Mouse (Mus musculus) intestine, embryonic 15.5 days (tissue): ENCODE data around the gene Cdk6. TPM values are rescaled to one million over a fixed set of nuclear protein-coding genes. Genes with fewer than 3 reads are reported as not detected.

Experiments used
- ATAC-seq: fragments of 200-750 bp; cut with Nextera tagmentation; 2 replicates; pipeline ENCODE4 v1.8.0; 2017; ENCODE audit warnings: moderate TSS enrichment, moderate library complexity
- H3K27ac ChIP-seq: fragments of 300-500 bp; sonication (generic); 2 replicates; pipeline ENCODE4 v1.5.1; 2015; ENCODE audit warnings: mild to moderate bottlenecking, inconsistent platforms
- H3K27me3 ChIP-seq: fragments of 300-500 bp; sonication (generic); replicated peaks from 2 replicates; pipeline ENCODE4 v1.6.1; 2015; ENCODE audit warnings: inconsistent platforms
- H3K36me3 ChIP-seq: fragments of 300-500 bp; sonication (generic); 2 replicates; pipeline ENCODE4 v1.6.1; 2015; ENCODE audit warnings: inconsistent platforms
- H3K4me1 ChIP-seq: fragments of 300-500 bp; sonication (generic); replicated peaks from 2 replicates; pipeline ENCODE4 v1.6.1; 2015; ENCODE audit warnings: inconsistent platforms
- H3K4me2 ChIP-seq: fragments of 300-500 bp; sonication (generic); replicated peaks from 2 replicates; pipeline ENCODE4 v1.6.1; 2015; ENCODE audit warnings: mild to moderate bottlenecking, inconsistent platforms
- H3K4me3 ChIP-seq: fragments of 300-500 bp; sonication (generic); replicated peaks from 2 replicates; pipeline ENCODE4 v1.5.1; 2015; ENCODE audit warnings: inconsistent platforms
- H3K9ac ChIP-seq: fragments of 300-500 bp; sonication (generic); 2 replicates; pipeline ENCODE4 v1.6.1; 2015; ENCODE audit warnings: inconsistent platforms
- H3K9me3 ChIP-seq: fragments of 300-500 bp; sonication (generic); 2 replicates; pipeline ENCODE4 v1.6.1; 2016; ENCODE audit warnings: inconsistent platforms
- WGBS: fragments of 180-500 bp; shearing (Covaris S2); methylation state at CpG from one replicate; pipeline ENCODE4 v1.1.7; 2015; 5-methylcytosine and 5-hydroxymethylcytosine counted together
- polyA plus RNA-seq: library from polyadenylated mRNA; unstranded; fragments of >200 nt; fragmentation: Nextera tagmentation; extraction: Ambion mirVana; gene quantifications from 2 replicates; pipeline ENCODE4 v1.2.1, GENCODE M21; 2015

Gene Cdk6
- polyA plus RNA-seq, 1 experiment from 2014 or later: 30.1 TPM

GRCm38 (mm10) chr5:3502610-3503350 lies 161.5 kb downstream of the Cdk6 start:
- H3K9me3 ChIP-seq: no peaks in the 10 kb centered on the region
- no peaks in the 10 kb centered on the region for H3K27me3 ChIP-seq
- H3K4me2 ChIP-seq: no peak overlapping the region
- no peak overlapping the region for H3K9ac ChIP-seq
- no peaks in the 10 kb centered on the region for H3K36me3 ChIP-seq
- ATAC-seq: peak; percentile 60; the same call in 1 of the 2 replicates
- no peak overlapping the region for H3K4me3 ChIP-seq
- peaks cover 9% of the 10 kb centered on the region for H3K4me1 ChIP-seq
- WGBS: 43% methylated on average over 11 of the region's 11 CpGs
- H3K27ac ChIP-seq: no peak overlapping the region

GRCm38 (mm10) chr5:3503373-3503772 lies 162.1 kb downstream of the Cdk6 start:
- Histone ChIP-seq H3K4me1 (peaks cover 9% of the 10 kb centered on the region), H3K36me3 (no peaks in the 10 kb centered on the region), H3K27ac (no peak overlapping the region), H3K4me2 (no peak overlapping the region), H3K9me3 (no peaks in the 10 kb centered on the region), H3K4me3 (no peak overlapping the region), H3K27me3 (no peaks in the 10 kb centered on the region), H3K9ac (no peak overlapping the region)
- 75% methylated on average over 4 of the region's 4 CpGs for WGBS
- no peak for ATAC-seq

- Histone ChIP-seq H3K4me1 (peaks cover 9% of the 10 kb centered on the region), H3K36me3 (no peaks in the 10 kb centered on the region), H3K27ac (no peak overlapping the region), H3K4me3 (no peak overlapping the region), H3K9ac (no peak overlapping the region), H3K4me2 (no peak overlapping the region), H3K9me3 (no peaks in the 10 kb centered on the region), H3K27me3 (no peaks in the 10 kb centered on the region)
- ATAC-seq: no peak
- WGBS: 75% methylated on average over 9 of the region's 9 CpGs
These were observed 162.6 kb downstream of the Cdk6 start for GRCm38 (mm10) chr5:3503836-3504323.

GRCm38 (mm10) chr5:3504453-3504852 lies 163.2 kb downstream of the Cdk6 start:
- H3K27ac ChIP-seq: no peak overlapping the region
- no peak overlapping the region for H3K4me3 ChIP-seq
- no peak for ATAC-seq
- H3K9me3 ChIP-seq: no peaks in the 10 kb centered on the region
- no peak overlapping the region for H3K4me2 ChIP-seq
- no peaks in the 10 kb centered on the region for H3K36me3 ChIP-seq
- peaks cover 9% of the 10 kb centered on the region for H3K4me1 ChIP-seq
- no peak overlapping the region for H3K9ac ChIP-seq
- WGBS: 74% methylated on average over 4 of the region's 4 CpGs
- no peaks in the 10 kb centered on the region for H3K27me3 ChIP-seq

- Histone ChIP-seq H3K36me3 (no peaks in the 10 kb centered on the region), H3K27me3 (no peaks in the 10 kb centered on the region), H3K4me1 (peaks cover 9% of the 10 kb centered on the region), H3K4me2 (no peak overlapping the region), H3K9me3 (no peaks in the 10 kb centered on the region), H3K9ac (no peak overlapping the region), H3K27ac (no peak overlapping the region), H3K4me3 (no peak overlapping the region)
- 72% methylated on average over 2 of the region's 2 CpGs for WGBS
- ATAC-seq: no peak
These were observed 164.3 kb downstream of the Cdk6 start for GRCm38 (mm10) chr5:3505553-3505952.

- no peak overlapping the region for H3K9ac ChIP-seq
- H3K4me2 ChIP-seq: no peak overlapping the region
- no peak overlapping the region for H3K27ac ChIP-seq
- H3K4me3 ChIP-seq: no peak overlapping the region
- no peaks in the 10 kb centered on the region for H3K27me3 ChIP-seq
- no peaks in the 10 kb centered on the region for H3K9me3 ChIP-seq
- no peaks in the 10 kb centered on the region for H3K36me3 ChIP-seq
- H3K4me1 ChIP-seq: peaks cover 4% of the 10 kb centered on the region; the same call in 1 of the 2 replicates
- peak; percentile 60 for ATAC-seq
- WGBS: 44% methylated on average over 7 of the region's 7 CpGs
These were observed 167.4 kb downstream of the Cdk6 start for GRCm38 (mm10) chr5:3508480-3509381.

GRCm38 (mm10) chr5:3509503-3509902 lies 168.2 kb downstream of the Cdk6 start:
- ATAC-seq: no peak
- H3K4me3 ChIP-seq: no peak overlapping the region
- no peak overlapping the region for H3K9ac ChIP-seq
- no peaks in the 10 kb centered on the region for H3K27me3 ChIP-seq
- WGBS: 75% methylated on average over 3 of the region's 3 CpGs
- H3K4me2 ChIP-seq: no peak overlapping the region
- peaks cover 4% of the 10 kb centered on the region; the same call in 1 of the 2 replicates for H3K4me1 ChIP-seq
- no peaks in the 10 kb centered on the region for H3K36me3 ChIP-seq
- no peak overlapping the region for H3K27ac ChIP-seq
- H3K9me3 ChIP-seq: no peaks in the 10 kb centered on the region

GRCm38 (mm10) chr5:3511097-3511795 lies 170.0 kb downstream of the Cdk6 start:
- Histone ChIP-seq H3K27me3 (no peaks in the 10 kb centered on the region), H3K27ac (no peak overlapping the region), H3K9ac (no peak overlapping the region), H3K9me3 (no peaks in the 10 kb centered on the region), H3K36me3 (no peaks in the 10 kb centered on the region), H3K4me1 (peaks cover 4% of the 10 kb centered on the region; the same call in 1 of the 2 replicates), H3K4me3 (no peak overlapping the region), H3K4me2 (no peak overlapping the region)
- ATAC-seq: no peak
- WGBS: 67% methylated on average over 10 of the region's 10 CpGs

- H3K36me3 ChIP-seq: no peaks in the 10 kb centered on the region
- no peaks in the 10 kb centered on the region for H3K27me3 ChIP-seq
- no peak overlapping the region for H3K4me3 ChIP-seq
- 43% methylated on average over 4 of the region's 4 CpGs for WGBS
- H3K4me1 ChIP-seq: peaks cover 6% of the 10 kb centered on the region
- no peak overlapping the region for H3K9ac ChIP-seq
- no peaks in the 10 kb centered on the region for H3K9me3 ChIP-seq
- no peak overlapping the region for H3K27ac ChIP-seq
- no peak overlapping the region for H3K4me2 ChIP-seq
- no peak for ATAC-seq
These were observed 171.3 kb downstream of the Cdk6 start for GRCm38 (mm10) chr5:3512584-3512983.

- Histone ChIP-seq H3K4me2 (no peak overlapping the region), H3K9ac (no peak overlapping the region), H3K4me3 (no peak overlapping the region), H3K27ac (0 out of 2 replicates have a peak overlapping the region, but pooled peaks have one; percentile 14), H3K4me1 (peaks cover 6% of the 10 kb centered on the region), H3K9me3 (no peaks in the 10 kb centered on the region), H3K36me3 (no peaks in the 10 kb centered on the region), H3K27me3 (no peaks in the 10 kb centered on the region)
- peak; percentile 93 for ATAC-seq
- WGBS: 44% methylated on average over 8 of the region's 8 CpGs
These were observed 173.6 kb downstream of the Cdk6 start for GRCm38 (mm10) chr5:3514901-3515311.

- H3K4me1 ChIP-seq: peaks cover 6% of the 10 kb centered on the region
- peak; percentile 26; the same call in 1 of the 2 replicates for ATAC-seq
- H3K4me3 ChIP-seq: no peak overlapping the region
- no peaks in the 10 kb centered on the region for H3K9me3 ChIP-seq
- no peak overlapping the region for H3K4me2 ChIP-seq
- WGBS: 86% methylated on average over 9 of the region's 9 CpGs
- H3K27me3 ChIP-seq: no peaks in the 10 kb centered on the region
- H3K36me3 ChIP-seq: no peaks in the 10 kb centered on the region
- no peak overlapping the region for H3K9ac ChIP-seq
- no peak overlapping the region for H3K27ac ChIP-seq
These were observed 174.2 kb downstream of the Cdk6 start for GRCm38 (mm10) chr5:3515477-3515876.
